27 mouse cellular contexts compared by ENCODE assay signal in the genomic region with DNA sequence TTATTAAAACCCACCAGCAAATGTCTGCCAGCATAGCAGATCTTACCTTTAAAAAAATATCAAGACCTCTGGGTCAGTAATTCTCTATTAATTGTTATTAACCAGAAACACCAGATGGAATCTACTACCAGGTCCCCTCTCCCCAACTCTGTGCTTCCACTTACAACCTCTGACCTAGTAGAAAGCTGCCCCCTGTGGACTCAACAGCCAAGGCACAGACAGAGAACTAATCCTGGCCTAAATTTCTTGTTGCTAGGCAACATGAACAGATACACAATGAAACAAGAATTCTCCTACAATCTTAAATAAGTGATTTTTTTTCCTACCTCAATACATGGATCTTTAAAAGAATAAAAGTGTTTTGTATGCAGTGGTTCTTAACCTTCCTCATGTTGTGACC. TPM values are rescaled to one million over a fixed set of nuclear protein-coding genes. Genes with fewer than 3 reads are reported as not detected.
DNase-seq lines count a peak whose midpoint lies in the region; ATAC-seq and TF ChIP-seq lines count a peak whose summit lies in the region.
"Had no signal": no experiment of that assay in that cellular context is flagged by ENCODE, and none has a peak within 500 bp of the region (broad histone marks: within the 10 kb centered on the region; RNA-seq: fewer than 3 reads in every experiment).

No protein-coding gene starts in this region.

- no peaks in the 10 kb centered on the region for H3K9me3 ChIP-seq in hindbrain, postnatal 0 days (ENCODE audit: low read length)
- no peaks in the 10 kb centered on the region for H3K9me3 ChIP-seq in hindbrain, embryonic 11.5 days (ENCODE audit: control insufficient read depth, low read length)
- H3K9me3 ChIP-seq in midbrain, postnatal 0 days (ENCODE audit: low read length): no peaks in the 10 kb centered on the region
- H3K9me3 ChIP-seq in midbrain, embryonic 10.5 days (replicated peaks): no peaks in the 10 kb centered on the region
- H3K9me3 ChIP-seq: embryonic facial prominence, embryonic 10.5 days; embryonic facial prominence, embryonic 12.5 days; forebrain, embryonic 13.5 days; forebrain, embryonic 15.5 days had no signal

- H3K4me1 ChIP-seq in hindbrain, postnatal 0 days (ENCODE audit: insufficient read depth, low read length): no peaks in the 10 kb centered on the region
- H3K4me1 ChIP-seq in hindbrain, embryonic 11.5 days (replicated peaks; ENCODE audit: control insufficient read depth, insufficient read depth, low read length): no peaks in the 10 kb centered on the region
- H3K4me1 ChIP-seq in midbrain, postnatal 0 days (ENCODE audit: insufficient read depth, low read length): no peaks in the 10 kb centered on the region
- no peaks in the 10 kb centered on the region for H3K4me1 ChIP-seq in midbrain, embryonic 10.5 days
- H3K4me1 ChIP-seq: embryonic facial prominence, embryonic 10.5 days; embryonic facial prominence, embryonic 12.5 days; forebrain, embryonic 13.5 days; forebrain, embryonic 15.5 days had no signal

- H3K4me2 ChIP-seq in hindbrain, postnatal 0 days (ENCODE audit: low read depth, low read length): no peak overlapping the region
- no peak overlapping the region for H3K4me2 ChIP-seq in hindbrain, embryonic 11.5 days (replicated peaks; ENCODE audit: low read depth, low read length)
- no peak overlapping the region for H3K4me2 ChIP-seq in midbrain, postnatal 0 days (ENCODE audit: low read depth, low read length, poor library complexity, severe bottlenecking)
- H3K4me2 ChIP-seq: embryonic facial prominence, embryonic 12.5 days; forebrain, embryonic 13.5 days; forebrain, embryonic 15.5 days had no signal

- 0 out of 2 replicates have a peak, but pooled peaks have one; percentile 29 for ATAC-seq in hindbrain, postnatal 0 days
- no peak for ATAC-seq in hindbrain, embryonic 11.5 days (ENCODE audit: low FRiP score)
- 0 out of 2 replicates have a peak, but pooled peaks have one; percentile 56 for ATAC-seq in midbrain, postnatal 0 days (ENCODE audit: low FRiP score)
- ATAC-seq: activated CD4-positive, CD25-positive, alpha-beta regulatory T cell, adult 4 months; forebrain, embryonic 13.5 days; forebrain, embryonic 15.5 days; forebrain, postnatal 0 days had no signal

- H3K27ac ChIP-seq in hindbrain, postnatal 0 days: no peak overlapping the region
- H3K27ac ChIP-seq in hindbrain, embryonic 11.5 days (ENCODE audit: low read depth, low read length): no peak overlapping the region
- no peak overlapping the region for H3K27ac ChIP-seq in midbrain, postnatal 0 days (ENCODE audit: low read depth, low read length)
- no peak overlapping the region for H3K27ac ChIP-seq in midbrain, embryonic 10.5 days (replicated peaks)
- H3K27ac ChIP-seq: embryonic facial prominence, embryonic 10.5 days; embryonic facial prominence, embryonic 12.5 days; forebrain, embryonic 13.5 days; forebrain, embryonic 15.5 days had no signal

- H3K36me3 ChIP-seq in hindbrain, postnatal 0 days (ENCODE audit: insufficient read depth, low read length): no peaks in the 10 kb centered on the region
- no peaks in the 10 kb centered on the region for H3K36me3 ChIP-seq in hindbrain, embryonic 11.5 days (ENCODE audit: control insufficient read depth, insufficient read depth, low read length)
- H3K36me3 ChIP-seq in midbrain, postnatal 0 days (ENCODE audit: insufficient read depth, low read length): no peaks in the 10 kb centered on the region
- H3K36me3 ChIP-seq in midbrain, embryonic 10.5 days: no peaks in the 10 kb centered on the region
- H3K36me3 ChIP-seq: embryonic facial prominence, embryonic 10.5 days; embryonic facial prominence, embryonic 12.5 days; forebrain, embryonic 15.5 days had no signal

- no peak for TF ChIP-seq CTCF in hindbrain, postnatal 0 days (IDR thresholded peaks at IDR 0.05; ENCODE audit: low read depth)
- no peak for TF ChIP-seq CTCF in midbrain, postnatal 0 days (IDR thresholded peaks at IDR 0.05)

- H3K4me3 ChIP-seq in hindbrain, postnatal 0 days (ENCODE audit: low read length): no peak overlapping the region
- no peak overlapping the region for H3K4me3 ChIP-seq in hindbrain, embryonic 11.5 days (ENCODE audit: low read depth, low read length)
- H3K4me3 ChIP-seq in midbrain, postnatal 0 days (ENCODE audit: low read depth, low read length): no peak overlapping the region
- no peak overlapping the region for H3K4me3 ChIP-seq in midbrain, embryonic 10.5 days
- H3K4me3 ChIP-seq: embryonic facial prominence, embryonic 10.5 days; embryonic facial prominence, embryonic 12.5 days; forebrain, embryonic 13.5 days; forebrain, embryonic 15.5 days had no signal

- H3K9ac ChIP-seq in hindbrain, postnatal 0 days (replicated peaks; ENCODE audit: low read length): no peak overlapping the region
- H3K9ac ChIP-seq in hindbrain, embryonic 11.5 days (ENCODE audit: low read depth, low read length): no peak overlapping the region
- H3K9ac ChIP-seq in midbrain, postnatal 0 days (replicated peaks; ENCODE audit: low read length, poor library complexity, severe bottlenecking): no peak overlapping the region
- H3K9ac ChIP-seq: embryonic facial prominence, embryonic 12.5 days; forebrain, embryonic 13.5 days; forebrain, embryonic 15.5 days; forebrain, postnatal 0 days had no signal

- peak; percentile 31 for DNase-seq in hindbrain, postnatal 0 days (ENCODE audit: low spot score)
- DNase-seq in hindbrain, embryonic 11.5 days (ENCODE audit: low spot score): no peak
- DNase-seq in midbrain, postnatal 0 days (ENCODE audit: low spot score): no peak
- no peak for DNase-seq in midbrain, embryonic 10.5 days (ENCODE audit: low spot score)
- peak; percentile 5 for DNase-seq in brain, adult 2 months (ENCODE audit: low read depth, low spot score)
- peak; percentile 61 for DNase-seq in retina, postnatal 1 day
- DNase-seq in spleen, postnatal 36 days (ENCODE audit: low spot score in 2 of 2): no peak
- no peak for DNase-seq in left cerebral cortex, adult 9 months (ENCODE audit: low spot score in 2 of 2)
- DNase-seq: adrenal gland, adult 8-10 months; adrenal gland, postnatal 25 days; cerebellum, adult 11-12 months; cerebellum, adult 2 months; cerebellum, adult 9-10 months; cerebellum, postnatal 10 days; cerebellum, postnatal 25 days; forebrain, postnatal 0 days had no signal

- H3K27me3 ChIP-seq in hindbrain, postnatal 0 days (ENCODE audit: insufficient read depth, low read length): no peaks in the 10 kb centered on the region
- no peaks in the 10 kb centered on the region for H3K27me3 ChIP-seq in hindbrain, embryonic 11.5 days (ENCODE audit: control insufficient read depth, insufficient read depth, low read length)
- no peaks in the 10 kb centered on the region for H3K27me3 ChIP-seq in midbrain, postnatal 0 days (ENCODE audit: insufficient read depth, low read length)
- H3K27me3 ChIP-seq in midbrain, embryonic 10.5 days (ENCODE audit: low read depth, poor library complexity, severe bottlenecking): no peaks in the 10 kb centered on the region
- H3K27me3 ChIP-seq: embryonic facial prominence, embryonic 12.5 days; forebrain, embryonic 13.5 days; forebrain, embryonic 15.5 days had no signal

RNA-seq across cellular contexts. Expression of gene Spx, which starts 15.8 kb away (rescaled TPM):
- 0.75 and 3.6 TPM in 2 replicates for total RNA-seq in hindbrain, postnatal 0 days (2014; rRNA removed)
- polyA plus RNA-seq in hindbrain, postnatal 0 days (2015; fragmentation: Nextera tagmentation; extraction: Ambion mirVana): 2.6 and 3.7 TPM in 2 replicates
- polyA plus RNA-seq in hindbrain, embryonic 11.5 days (2014; fragmentation: Nextera tagmentation; extraction: Ambion mirVana): 5.7 and 6.3 TPM in 2 replicates
- total RNA-seq in midbrain, postnatal 0 days (2014; rRNA removed): 2.2 and 7.0 TPM in 2 replicates
- 5.5 and 7.7 TPM in 2 replicates for polyA plus RNA-seq in midbrain, postnatal 0 days (2015; fragmentation: Nextera tagmentation; extraction: Ambion mirVana)
- polyA plus RNA-seq in midbrain, embryonic 10.5 days (2016; fragmentation: Nextera tagmentation; extraction: Ambion mirVana): 0.79 and 1.6 TPM in 2 replicates

RNA-seq across cellular contexts. Expression of gene Golt1b, which starts 42.1 kb away (rescaled TPM):
- 36.4 and 49.7 TPM in 2 replicates for total RNA-seq in hindbrain, postnatal 0 days (2014; rRNA removed)
- 62.2 and 65.6 TPM in 2 replicates for polyA plus RNA-seq in hindbrain, postnatal 0 days (2015; fragmentation: Nextera tagmentation; extraction: Ambion mirVana)
- polyA plus RNA-seq in hindbrain, embryonic 11.5 days (2014; fragmentation: Nextera tagmentation; extraction: Ambion mirVana): 117 and 122 TPM in 2 replicates
- 46.3 and 52.9 TPM in 2 replicates for total RNA-seq in midbrain, postnatal 0 days (2014; rRNA removed)
- polyA plus RNA-seq in midbrain, postnatal 0 days (2015; fragmentation: Nextera tagmentation; extraction: Ambion mirVana): 72.7 and 74.6 TPM in 2 replicates
- 124 and 125 TPM in 2 replicates for polyA plus RNA-seq in midbrain, embryonic 10.5 days (2016; fragmentation: Nextera tagmentation; extraction: Ambion mirVana)

RNA-seq across cellular contexts. Expression of gene Recql, which starts 42.2 kb away (rescaled TPM):
- total RNA-seq in hindbrain, postnatal 0 days (2014; rRNA removed): 17.4 and 25.4 TPM in 2 replicates
- 16.6 and 17.6 TPM in 2 replicates for polyA plus RNA-seq in hindbrain, postnatal 0 days (2015; fragmentation: Nextera tagmentation; extraction: Ambion mirVana)
- polyA plus RNA-seq in hindbrain, embryonic 11.5 days (2014; fragmentation: Nextera tagmentation; extraction: Ambion mirVana): 34.9 and 41.3 TPM in 2 replicates
- 12.8 and 16.8 TPM in 2 replicates for total RNA-seq in midbrain, postnatal 0 days (2014; rRNA removed)
- polyA plus RNA-seq in midbrain, postnatal 0 days (2015; fragmentation: Nextera tagmentation; extraction: Ambion mirVana): 16.2 and 18.7 TPM in 2 replicates
- polyA plus RNA-seq in midbrain, embryonic 10.5 days (2016; fragmentation: Nextera tagmentation; extraction: Ambion mirVana): 40.1 and 41.4 TPM in 2 replicates

RNA-seq across cellular contexts. Expression of gene Gys2, which starts 43.8 kb away (rescaled TPM):
- 0.10 and 0.18 TPM in 2 replicates for total RNA-seq in hindbrain, postnatal 0 days (2014; rRNA removed)
- polyA plus RNA-seq in hindbrain, postnatal 0 days (2015; fragmentation: Nextera tagmentation; extraction: Ambion mirVana): 0.38 TPM in 1 of 2 replicates, not detected in the other
- 0.46 TPM in 1 of 2 replicates, not detected in the other for polyA plus RNA-seq in hindbrain, embryonic 11.5 days (2014; fragmentation: Nextera tagmentation; extraction: Ambion mirVana)
- total RNA-seq in midbrain, postnatal 0 days (2014; rRNA removed): 0.24 TPM in 1 of 2 replicates, not detected in the other
- 0.06 and 0.25 TPM in 2 replicates for polyA plus RNA-seq in midbrain, postnatal 0 days (2015; fragmentation: Nextera tagmentation; extraction: Ambion mirVana)
- 0.07 and 0.11 TPM in 2 replicates for polyA plus RNA-seq in midbrain, embryonic 10.5 days (2016; fragmentation: Nextera tagmentation; extraction: Ambion mirVana)
- total RNA-seq: ES-E14; forebrain, postnatal 0 days; MEL had no signal
- polyA plus RNA-seq: activated CD4-positive, CD25-positive, alpha-beta regulatory T cell, adult 4 months; C2C12; cortical plate, adult 2 months; embryonic facial prominence, embryonic 10.5 days; embryonic facial prominence, embryonic 12.5 days; embryonic facial prominence, embryonic 14.5 days; forebrain, embryonic 11.5 days; forebrain, embryonic 13.5 days; forebrain, embryonic 15.5 days had no signal

Comparison
In these comparisons a context has a peak if more than half of its experiments do, and no peak if none do; other contexts are left out.
1. DNase-seq: peak in hindbrain, postnatal 0 days (single experiment), brain, adult 2 months (single experiment) and retina, postnatal 1 day (single experiment); none in hindbrain, embryonic 11.5 days (single experiment), midbrain, postnatal 0 days (single experiment), midbrain, embryonic 10.5 days (single experiment), spleen, postnatal 36 days (0 of 2) and left cerebral cortex, adult 9 months (0 of 2).